Mouse (Mus musculus) cerebellum, adult 11 months (tissue): ENCODE measurements around the gene Sdccag8.

Experiments used
- DNase-seq: peaks from one replicate; pipeline ENCODE4 v3.0.0; 2022

Sdccag8 gene

DNA sequence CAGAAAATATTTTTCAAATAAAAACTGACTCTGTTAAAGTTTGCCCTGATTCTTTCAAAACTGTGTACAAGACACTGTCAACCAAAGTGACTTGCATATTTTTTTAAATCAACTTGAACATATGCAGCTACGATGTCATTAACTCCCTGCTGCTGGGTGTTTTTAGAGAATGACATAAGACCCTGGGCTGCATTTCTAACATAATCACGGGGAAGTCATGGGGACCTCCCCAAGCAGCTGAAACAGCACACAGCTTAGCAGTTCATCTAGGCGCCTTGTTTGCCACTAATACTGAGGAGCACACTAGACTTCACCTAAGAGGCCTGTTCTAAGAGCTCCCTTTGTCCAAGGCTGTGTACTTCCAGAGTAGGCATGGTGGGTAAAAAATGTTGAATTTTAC is 201.5 kb downstream of the Sdccag8 start:
- no peak for DNase-seq

GRCm38 (mm10) chr1:177016729-177017128 is 202.3 kb downstream of the Sdccag8 start:
- DNase-seq: no peak

GRCm38 (mm10) chr1:177018750-177019149 is 204.3 kb downstream of the Sdccag8 start:
- DNase-seq: no peak

DNA sequence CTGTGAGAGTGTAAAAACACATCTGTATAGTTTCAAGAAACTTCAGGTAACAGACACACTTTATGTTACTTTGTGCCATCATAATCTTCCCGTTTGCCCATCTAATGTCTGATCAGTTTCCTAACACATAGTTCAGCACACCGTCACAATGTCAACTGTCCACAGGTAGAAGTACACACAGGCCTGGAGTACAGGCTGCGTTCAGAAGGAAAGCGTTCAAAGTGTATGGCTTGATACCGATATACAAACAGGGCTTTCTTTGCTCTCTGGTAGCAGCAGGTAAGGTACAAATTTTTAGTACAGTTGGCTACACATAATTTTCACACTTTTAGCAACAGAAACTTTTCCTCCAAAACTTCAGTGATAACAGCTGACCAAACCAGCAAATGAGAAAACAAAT is 205.2 kb downstream of the Sdccag8 start:
- DNase-seq: no peak

DNA sequence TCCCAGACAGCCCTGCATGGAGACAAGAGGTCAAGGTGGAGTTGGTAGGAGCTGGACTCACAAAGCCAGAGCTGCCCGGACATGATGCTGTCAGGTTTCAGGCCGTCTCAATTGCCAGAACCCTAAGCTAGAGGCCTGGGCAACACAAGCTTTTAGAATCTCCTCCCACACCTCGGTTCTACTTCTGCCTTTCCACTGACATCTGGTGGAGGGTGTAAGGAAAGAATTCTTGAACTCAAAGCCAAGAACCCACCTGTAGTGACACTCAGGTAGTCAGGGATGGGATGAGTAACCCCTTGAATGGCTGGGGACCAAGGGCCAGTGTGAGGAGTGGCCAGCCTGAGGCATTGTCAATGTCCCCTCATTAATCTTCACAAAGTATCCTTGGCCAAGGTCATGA is 208.3 kb downstream of the Sdccag8 start:
- DNase-seq: no peak

DNA sequence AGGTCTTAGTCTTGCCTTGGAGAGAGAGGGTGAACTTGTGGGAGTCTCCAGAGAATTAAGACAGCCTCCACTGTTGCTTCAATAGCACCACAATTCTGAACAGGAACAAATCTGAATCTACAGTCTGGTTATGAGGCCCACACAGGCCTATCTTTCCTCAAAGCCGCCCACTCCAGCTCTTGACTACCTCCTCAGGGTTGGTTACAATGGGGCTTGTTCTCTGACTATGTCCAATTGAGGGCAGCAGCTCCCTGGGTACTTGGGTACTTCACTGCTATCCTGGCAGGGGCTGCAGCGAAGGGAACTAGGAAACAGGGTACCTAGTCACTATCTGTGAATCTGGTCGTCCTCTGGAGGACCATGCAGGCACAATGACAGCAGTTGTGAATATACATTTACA is 213.2 kb downstream of the Sdccag8 start:
- DNase-seq: no peak

- no peak for DNase-seq
These were observed 214.6 kb downstream of the Sdccag8 start for GRCm38 (mm10) chr1:177029032-177029431.

GRCm38 (mm10) chr1:177030669-177031068 is 216.2 kb downstream of the Sdccag8 start:
- DNase-seq: no peak

- no peak for DNase-seq
These were observed 216.7 kb downstream of the Sdccag8 start for GRCm38 (mm10) chr1:177031196-177031595.

DNA sequence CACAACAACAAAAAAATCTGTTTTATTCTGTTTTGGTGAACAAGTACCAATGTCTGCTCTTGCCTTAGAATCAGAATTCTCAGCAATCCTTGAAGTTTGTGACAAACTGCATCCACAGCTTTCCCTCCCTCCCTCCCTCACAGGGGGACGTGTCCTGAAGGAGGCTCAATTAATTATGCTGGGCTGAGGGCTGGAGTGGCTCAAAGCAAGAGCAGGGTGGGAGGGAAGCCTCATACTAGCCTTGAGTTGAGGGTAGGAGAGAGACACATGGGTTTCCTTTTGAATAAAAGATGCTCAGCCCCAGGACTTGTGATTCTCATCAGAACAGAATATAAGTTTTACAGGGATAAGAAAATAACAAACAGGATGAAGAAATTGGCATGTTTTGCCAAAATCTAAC is 217.8 kb downstream of the Sdccag8 start:
- no peak for DNase-seq

GRCm38 (mm10) chr1:177035460-177035859 is 221.0 kb downstream of the Sdccag8 start:
- peak; percentile 61 for DNase-seq

- no peak for DNase-seq
These were observed 223.9 kb downstream of the Sdccag8 start for GRCm38 (mm10) chr1:177038383-177038782.

DNA sequence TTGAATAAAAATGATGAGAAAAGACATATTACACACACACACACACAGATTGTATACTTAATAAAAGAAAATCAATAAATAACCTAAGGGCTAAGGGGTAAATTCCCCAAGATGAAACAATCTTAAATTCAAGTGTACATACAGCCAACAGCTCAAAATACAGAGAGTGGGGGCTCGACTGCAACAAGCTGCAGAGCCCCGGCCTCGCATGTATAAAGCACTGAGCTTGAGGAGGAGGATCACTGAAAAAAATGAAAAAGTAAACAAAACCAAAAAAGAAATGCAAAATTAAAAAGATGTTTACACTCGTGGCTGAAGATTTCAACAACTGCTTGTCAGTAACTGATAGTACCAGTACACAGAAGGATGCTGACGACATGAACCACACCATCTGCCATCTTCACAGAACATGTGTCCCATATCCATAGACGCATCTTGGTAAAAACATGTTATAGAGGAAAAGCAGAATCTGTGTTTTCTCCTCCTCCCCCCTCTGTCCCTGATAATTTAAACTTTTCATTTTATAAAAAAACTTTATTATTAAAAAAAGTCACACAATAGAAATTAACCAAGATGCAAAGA is 224.7 kb downstream of the Sdccag8 start:
- DNase-seq: no peak

GRCm38 (mm10) chr1:177040058-177040457 is 225.6 kb downstream of the Sdccag8 start:
- no peak for DNase-seq

DNA sequence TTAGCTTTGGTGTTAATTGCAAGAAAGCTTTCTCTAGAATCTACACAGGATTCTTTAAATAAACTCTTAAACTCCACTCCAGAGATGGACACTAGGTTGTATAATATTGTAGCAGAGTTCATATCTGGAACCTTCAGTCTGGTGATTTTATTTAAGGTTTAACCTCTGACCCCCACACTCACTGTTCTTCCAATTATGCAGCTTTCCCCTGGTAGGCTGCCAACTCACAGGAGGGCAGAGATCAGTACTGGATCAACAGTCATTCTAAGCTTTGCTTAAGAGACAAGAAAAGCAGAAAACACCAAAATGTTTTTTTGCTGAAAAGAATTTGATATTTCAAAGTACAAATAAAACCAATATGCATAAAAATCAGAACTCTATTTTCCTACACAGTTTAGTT is 231.4 kb downstream of the Sdccag8 start:
- no peak for DNase-seq

DNA sequence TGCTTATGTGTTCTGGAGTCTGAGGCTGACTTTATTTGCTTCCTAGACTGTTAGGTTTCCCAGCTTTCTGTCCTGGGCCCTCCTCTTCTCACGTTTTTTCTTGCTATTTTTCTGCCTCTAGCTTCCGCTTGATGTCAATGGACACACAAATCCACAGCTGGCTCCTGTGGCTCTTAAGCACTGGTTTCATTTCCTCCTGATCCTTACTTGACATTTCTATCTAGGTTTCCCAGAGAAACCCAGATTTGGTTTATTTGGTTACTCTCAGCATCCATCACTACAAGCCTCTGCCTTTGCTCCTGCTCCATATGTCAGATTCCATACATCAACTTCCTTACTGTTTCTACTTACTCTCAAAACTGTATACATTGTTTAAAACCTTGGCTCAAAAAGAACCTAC is 232.5 kb downstream of the Sdccag8 start:
- DNase-seq: no peak

DNA sequence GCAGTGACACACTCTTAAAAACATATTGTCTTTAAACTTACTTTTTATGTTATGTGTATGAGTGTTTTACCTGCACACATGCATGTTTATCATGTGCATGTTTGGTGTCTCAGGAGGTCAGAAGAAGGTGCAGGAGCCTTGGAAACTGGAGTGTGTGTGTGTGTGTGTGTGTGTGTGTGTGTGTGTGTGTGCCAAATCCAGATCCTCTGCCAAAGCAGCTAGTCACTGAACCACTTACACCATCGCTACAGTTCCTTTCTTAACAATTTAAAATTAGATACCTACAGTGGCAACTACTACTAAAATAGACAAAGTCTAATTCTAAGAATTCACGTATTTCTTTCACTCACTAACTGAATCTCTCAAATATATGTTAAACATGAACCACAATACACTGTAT is 234.3 kb downstream of the Sdccag8 start:
- no peak for DNase-seq

DNA sequence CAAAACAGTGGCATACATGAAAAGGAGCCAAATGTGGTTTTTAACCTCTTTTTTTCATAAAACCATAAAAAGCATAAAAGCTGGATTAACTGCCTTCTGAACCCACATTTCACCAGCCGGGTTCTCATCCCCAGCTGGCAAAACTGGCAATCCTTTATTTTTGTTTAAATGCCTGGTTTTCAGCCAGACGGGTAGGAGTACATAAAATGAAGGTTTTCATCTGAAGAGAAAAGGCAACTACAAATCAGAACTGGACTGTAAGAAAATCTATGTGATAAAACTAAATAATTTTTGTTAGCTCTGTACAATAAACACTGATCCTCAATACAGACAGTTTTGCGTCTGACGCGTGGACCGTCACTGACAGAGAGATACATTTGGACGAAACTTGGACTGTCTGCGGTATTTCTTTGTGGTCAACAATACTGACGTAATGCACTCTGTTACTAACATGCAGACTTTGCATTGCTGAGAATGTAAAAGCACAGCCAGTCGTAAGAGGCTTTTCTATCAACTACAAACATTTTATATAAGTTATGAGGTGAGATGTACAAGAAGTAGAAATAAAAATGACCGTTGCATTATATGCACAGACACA is 237.0 kb downstream of the Sdccag8 start:
- DNase-seq: no peak

DNA sequence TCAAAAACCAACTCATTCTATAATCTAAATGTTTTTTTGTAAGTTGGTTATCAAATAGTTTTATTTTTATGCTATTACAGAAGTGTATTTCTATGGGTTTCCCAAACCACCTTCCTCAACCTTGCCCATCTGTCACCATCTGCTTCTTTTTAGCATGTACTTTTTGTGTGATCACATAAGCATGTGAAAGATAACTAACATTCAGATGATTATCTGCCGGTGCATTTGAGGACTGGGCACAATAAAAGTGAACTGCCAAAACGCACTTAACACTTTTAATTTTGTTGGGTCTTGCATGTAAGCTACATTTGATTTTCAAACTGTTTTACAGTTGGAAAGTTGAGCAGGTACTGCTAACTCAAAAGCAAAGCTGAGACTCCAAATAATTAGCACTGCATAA is 240.4 kb downstream of the Sdccag8 start:
- no peak for DNase-seq

- no peak for DNase-seq
These were observed 247.3 kb downstream of the Sdccag8 start for GRCm38 (mm10) chr1:177061761-177062160.

- no peak for DNase-seq
These were observed 251.3 kb downstream of the Sdccag8 start for GRCm38 (mm10) chr1:177065732-177066131.

DNA sequence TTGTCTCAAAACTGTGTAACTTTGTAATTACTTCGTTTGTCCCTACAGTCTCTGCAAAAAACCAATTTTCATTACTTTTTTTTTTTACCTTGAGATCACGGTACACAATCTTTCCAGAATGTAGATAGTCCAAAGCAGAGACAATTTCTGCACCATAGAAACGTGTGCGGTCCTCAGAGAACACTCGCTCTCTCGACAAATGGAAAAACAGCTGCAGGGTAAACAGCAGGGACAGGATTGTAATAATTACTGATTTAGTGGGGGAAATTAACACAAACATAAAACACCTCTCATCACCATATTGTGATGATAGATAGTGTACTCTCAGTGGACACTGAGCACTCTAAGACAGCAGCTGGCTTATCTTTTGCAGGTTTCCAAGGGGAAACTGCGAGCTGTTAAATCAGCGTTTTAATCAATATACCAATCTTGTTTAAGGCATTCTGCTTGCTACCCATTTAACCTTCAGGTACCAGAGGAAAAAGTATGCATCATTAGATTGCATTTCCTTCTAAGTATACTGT is 252.7 kb downstream of the Sdccag8 start:
- no peak for DNase-seq

DNA sequence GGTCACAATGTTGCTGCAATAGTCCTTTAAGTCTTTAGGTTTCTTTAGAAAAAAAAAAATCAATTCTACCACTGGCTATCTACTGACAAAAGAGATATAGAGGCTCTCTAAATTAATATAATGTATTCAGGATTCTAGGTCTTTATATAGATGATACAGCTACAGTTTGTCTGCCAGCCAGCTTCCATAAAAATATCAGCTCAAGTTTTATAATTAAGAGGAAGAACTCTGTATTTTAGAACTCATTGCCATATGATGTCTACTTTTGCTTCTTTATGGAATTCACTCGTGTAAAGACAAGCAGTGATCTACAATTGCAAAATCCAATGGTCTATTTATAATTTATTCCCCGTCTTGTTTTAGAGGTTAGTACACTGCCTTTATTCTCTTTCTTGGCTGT is 254.7 kb downstream of the Sdccag8 start:
- no peak for DNase-seq
